Mouse (Mus musculus): ENCODE measurements around the gene St6galnac1.
"Not testable (repeated sequence)": the region's sequence is repeated elsewhere in the genome, so short reads cannot be mapped to it uniquely, and the experiment has no call there.

Gene St6galnac1

DNA sequence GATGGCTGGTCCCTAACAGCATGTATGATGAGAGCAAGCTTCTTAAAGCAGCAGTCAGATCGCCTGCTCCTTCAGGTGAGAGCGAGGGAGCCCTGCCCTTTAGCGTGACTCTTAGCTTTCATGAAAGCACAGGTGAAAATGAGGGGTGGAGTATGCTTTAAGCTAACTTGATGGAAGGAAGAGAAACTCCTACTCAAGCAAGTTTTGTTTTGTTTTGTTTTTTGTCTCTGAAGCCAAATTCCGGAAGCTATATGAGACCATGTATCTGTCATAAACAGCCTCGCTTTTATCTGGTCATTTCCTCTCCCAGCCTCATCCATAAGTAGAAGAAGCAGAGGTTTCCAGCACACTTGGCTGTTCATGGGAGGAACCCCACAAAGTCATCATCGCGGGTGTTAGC is at the start of gene St6galnac1:
TSS of gene St6galnac1 (minus strand) at position 101 of the 400 bp plus-strand sequence.
- in situ Hi-C loops (cut with MboI; ENCODE audit: low sequenced_read_pairs) = no loop called here

DNA sequence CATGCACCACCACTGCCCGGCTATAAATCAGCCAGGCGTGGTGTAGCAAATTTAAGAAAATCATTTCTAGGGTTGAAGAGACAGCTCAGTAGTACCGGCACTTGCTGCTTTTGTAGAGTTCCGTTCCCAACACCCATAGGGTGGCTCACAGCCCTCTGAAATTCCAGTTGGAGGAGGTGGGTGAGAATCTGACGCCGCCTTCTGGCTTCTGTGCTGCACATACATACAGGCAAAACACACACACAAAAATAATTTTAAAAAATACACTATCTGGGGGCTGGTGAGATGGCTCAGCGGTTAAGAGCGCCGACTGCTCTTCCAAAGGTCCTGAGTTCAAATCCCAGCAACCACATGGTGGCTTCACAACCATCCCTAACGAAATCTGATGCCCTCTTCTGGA is 48.6 kb upstream of the St6galnac1 start:
- in situ Hi-C loops (cut with MboI; ENCODE audit: low sequenced_read_pairs) = not testable (repeated sequence)

DNA sequence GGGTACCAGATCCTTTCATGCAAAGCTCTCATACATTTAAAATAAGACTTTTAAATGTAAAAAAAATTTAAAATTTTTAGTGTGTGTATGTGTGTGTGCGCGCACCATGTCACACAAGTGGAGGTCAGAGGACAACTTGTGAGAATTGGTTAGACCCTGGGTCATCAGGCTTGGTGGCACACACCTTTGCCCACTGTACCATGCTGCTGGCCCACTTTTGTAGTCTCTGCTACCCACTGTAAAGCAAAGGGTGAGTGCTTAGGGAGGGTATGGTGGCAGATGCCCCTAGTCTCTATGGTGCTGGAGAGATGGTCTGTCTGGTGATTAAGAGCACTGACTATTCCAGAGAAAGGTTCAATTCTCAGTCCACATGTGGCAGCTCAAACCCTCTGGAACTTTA is 47.9 kb upstream of the St6galnac1 start:
- in situ Hi-C loops (cut with MboI; ENCODE audit: low sequenced_read_pairs) = no loop called here

DNA sequence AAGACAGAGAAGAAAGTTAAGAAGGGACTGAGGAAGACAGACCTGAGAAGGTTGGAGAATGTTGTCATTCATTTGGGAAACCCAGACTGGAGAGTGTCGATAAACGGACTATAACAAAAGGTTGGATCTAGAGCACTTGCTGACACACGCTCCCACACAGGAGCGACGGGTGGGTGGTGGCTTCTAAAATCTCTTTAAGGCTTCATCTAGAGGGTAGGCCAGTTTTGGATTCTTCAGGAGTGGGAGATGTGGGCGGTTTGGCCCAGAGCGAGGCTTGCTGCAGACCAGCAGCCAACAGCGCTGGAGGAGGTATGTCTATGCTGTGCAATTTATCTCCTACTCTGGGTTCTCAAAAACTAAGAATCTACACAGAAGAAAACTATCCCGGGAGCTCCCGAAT is 47.3 kb upstream of the St6galnac1 start:
- in situ Hi-C loops (cut with MboI; ENCODE audit: low sequenced_read_pairs) = no loop called here

DNA sequence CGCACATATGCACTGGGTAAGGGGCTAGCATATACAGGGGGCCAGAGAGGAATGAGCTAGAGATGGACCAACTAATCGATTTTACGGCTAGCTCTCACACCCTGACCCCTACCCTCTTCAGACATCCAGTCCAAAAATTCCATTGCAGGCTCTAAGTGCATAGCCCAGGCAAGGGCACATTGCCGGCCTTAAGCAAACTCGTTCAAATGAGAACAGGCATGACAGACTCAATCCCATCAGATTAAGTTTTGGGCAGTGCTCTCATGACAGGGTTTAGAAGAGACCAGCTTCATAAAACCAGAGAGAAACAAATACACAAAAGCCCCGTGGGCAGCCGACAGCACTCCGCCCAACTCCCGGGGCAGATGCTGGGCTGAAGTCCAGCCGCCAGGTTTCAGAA is 46.9 kb upstream of the St6galnac1 start:
- in situ Hi-C loops (cut with MboI; ENCODE audit: low sequenced_read_pairs) = no loop called here

DNA sequence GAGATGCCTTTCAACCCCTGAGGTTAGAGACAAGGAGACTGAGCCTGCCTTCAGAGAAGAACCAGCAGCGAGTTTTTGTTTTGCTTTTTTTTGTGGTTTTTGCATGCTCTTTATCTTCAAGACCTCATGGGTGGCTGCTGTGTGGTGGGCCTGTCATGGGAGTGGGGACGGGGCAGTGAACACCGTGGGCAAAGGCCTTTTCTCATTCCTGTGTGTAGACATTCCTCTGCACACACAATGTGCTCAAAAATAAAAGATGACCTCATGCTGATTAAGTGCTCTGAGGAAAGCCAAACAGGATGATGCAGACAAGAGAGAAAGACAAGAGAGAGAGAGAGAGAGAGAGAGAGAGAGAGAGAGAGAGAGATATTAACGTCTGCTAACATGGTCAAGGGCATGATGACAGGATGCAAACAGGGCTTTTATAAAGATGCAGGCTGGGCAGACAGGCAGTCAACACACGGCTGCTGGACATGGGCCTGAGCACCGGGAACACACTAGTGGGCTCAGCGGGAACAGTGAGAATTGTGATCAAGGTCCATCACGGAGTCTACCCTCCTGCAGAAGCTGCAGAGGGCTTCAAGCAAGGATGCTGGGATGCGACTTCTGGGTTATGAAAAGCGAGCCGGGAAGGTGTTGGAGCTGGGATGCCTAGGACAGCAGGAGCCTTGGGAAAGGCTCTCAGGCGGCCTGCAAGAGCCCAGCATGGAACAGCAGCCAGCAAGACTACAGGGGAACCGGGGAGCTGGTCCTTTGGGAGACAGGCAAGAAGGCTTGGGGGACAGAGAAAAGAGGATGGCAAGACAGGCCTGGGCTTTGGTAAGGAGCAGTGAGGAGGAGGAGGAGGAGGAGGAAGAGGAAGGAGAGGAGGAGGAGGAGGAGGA is 46.0 kb upstream of the St6galnac1 start:
- in situ Hi-C loops (cut with MboI; ENCODE audit: low sequenced_read_pairs) = no loop called here

DNA sequence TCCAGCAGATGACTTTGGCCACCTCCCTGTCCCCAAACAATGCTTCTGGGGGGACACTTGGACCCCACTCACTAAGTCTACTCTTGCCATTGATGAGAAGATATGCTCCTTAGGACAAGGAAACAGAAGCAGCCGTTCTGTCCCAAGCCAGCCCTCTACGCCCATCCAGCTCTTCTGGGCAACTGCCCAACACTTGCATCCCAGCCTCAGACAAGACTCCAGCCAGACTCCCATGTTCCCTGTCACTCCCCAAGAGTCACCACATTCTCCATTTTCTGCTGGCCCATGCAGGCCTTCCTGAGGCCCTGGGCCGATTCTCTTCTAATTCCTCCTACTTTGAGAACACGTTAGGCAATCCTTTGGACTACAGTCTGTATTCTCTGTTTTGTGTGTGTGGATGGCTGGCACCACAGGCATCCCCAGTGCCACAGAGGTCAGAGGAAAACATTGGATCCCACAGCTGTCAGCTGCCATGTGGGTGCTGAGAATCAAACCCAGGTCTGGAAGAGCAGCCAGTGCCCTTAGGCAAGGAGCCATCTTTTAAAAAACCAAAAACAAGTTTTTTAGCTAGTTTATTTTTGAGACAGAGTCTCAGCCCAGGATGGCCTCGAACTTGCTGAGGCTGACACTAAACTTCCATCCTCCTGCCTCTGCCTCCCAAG is 44.8 kb upstream of the St6galnac1 start:
- in situ Hi-C loops (cut with MboI; ENCODE audit: low sequenced_read_pairs) = no loop called here

DNA sequence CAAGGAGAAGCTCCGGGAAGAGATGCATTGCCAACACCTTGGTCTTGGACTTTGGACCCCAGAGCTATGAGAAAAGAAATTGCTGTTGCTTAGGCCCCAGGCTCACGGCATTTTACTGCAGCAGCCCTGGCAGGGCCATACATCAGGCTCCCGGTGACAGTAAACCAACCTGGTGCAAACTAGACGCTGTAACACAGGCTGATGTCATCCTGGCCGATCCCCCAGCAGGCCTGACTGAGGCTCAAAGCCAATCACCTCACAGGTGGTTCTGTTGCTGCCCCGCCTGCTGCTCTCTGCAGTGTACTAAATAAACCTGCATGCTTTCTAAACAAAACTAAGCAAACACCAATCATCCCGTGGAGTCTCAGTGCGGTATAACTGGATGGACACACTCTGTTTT is 43.4 kb upstream of the St6galnac1 start:
- in situ Hi-C loops (cut with MboI; ENCODE audit: low sequenced_read_pairs) = no loop called here

DNA sequence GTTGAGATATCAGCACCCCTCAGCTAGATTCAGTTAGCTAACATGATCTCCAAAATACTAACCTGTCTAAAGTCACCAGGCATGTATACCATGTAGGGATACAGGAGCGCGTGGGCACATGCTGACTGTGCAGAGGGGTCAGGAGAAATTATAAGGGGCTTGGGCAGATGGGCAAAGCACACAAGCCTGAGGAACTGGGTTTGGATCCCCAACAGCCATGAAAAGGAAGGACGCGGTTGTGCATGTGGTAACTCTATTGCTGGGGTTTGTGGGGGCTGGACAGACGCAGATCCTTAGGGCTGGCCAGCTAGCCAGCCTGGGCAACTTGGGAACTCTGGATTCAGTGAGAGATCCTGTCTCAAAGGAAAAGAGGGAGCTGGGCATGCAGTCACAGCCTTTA is 42.3 kb upstream of the St6galnac1 start:
- in situ Hi-C loops (cut with MboI; ENCODE audit: low sequenced_read_pairs) = no loop called here

DNA sequence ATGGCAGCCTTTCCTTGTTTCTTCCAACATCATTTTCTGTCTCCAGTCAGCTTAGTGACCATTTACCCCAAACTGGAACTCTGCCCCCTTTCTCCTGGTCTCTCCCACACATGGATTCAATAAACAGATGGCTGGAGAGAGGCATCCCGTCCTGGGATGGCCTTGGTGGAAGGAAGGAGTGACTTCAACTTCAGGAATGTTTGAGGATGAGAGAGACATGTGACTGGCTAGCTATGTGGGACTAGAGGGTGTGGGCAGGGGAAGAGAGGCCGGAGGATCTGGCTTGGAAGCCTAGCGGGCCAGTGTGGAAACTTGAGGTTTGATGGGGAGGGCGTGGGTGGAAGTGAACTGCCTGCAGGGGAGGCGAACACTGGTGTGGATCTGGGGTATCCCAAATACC is 41.5 kb upstream of the St6galnac1 start:
- in situ Hi-C loops (cut with MboI; ENCODE audit: low sequenced_read_pairs) = no loop called here

DNA sequence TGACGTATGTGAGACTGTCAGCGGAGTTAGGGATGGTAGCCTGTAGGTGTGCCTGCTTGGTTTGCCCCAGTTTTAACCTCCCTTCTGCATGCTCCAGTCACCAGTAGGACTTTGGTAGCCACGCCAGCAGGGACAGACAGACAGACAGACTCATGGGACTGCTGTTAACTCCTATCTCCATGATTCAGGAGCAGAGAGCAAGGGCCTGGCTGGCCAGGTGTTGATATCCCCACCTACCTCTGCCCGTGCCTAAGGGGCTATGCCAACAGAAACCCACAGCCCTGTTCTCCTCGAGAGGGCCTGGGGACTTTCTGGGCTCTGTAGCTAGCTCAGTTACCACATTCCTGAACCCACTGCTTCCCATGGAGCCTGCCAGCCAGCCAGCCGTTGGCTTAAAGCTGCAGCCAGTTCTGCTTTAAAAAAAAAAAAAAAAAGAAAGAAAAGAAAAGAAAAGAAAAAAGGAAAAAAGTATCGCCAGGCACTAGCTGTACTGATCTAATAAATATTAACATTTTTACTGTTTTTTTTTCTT is 39.6 kb upstream of the St6galnac1 start:
- in situ Hi-C loops (cut with MboI; ENCODE audit: low sequenced_read_pairs) = no loop called here

DNA sequence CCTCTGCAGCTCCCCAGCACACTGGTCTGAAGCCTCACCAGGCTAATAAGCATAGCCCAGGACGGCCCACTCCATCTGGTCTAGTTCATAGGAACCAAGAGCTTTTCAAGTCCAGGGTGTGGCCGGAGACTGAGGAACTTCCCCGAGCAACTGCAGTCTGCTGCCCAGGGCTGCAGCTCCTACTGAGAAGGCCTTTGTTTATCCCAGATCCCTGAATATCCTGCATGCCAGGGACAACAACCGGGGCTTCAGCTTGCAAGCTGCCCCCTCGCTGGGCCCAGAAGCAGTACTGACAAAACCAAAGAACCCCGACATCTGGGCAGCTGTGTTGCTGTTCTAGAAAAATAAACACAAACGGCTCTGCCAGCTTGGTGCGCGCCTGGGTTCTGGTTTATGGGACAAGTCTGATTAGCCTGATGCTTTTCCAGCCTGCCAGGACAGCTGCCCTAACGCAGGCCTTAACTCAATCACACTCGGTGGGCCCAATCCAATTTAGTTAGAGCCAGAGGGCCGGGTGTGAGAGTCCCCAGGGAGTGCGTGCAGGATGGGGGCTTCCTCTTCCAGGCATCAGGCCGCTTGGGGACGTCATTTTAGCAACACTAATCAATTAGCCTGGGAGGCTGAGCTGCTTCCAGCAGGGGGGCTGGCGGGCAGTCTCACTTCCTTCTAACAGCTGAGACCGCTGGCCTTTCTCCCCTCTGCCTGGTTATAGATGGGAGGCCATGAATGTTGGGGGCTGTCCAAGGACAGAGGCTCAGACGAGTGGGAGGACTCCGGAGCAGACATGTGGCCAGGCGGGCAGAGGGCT is 39.0 kb upstream of the St6galnac1 start:
- in situ Hi-C loops (cut with MboI; ENCODE audit: low sequenced_read_pairs) = no loop called here

DNA sequence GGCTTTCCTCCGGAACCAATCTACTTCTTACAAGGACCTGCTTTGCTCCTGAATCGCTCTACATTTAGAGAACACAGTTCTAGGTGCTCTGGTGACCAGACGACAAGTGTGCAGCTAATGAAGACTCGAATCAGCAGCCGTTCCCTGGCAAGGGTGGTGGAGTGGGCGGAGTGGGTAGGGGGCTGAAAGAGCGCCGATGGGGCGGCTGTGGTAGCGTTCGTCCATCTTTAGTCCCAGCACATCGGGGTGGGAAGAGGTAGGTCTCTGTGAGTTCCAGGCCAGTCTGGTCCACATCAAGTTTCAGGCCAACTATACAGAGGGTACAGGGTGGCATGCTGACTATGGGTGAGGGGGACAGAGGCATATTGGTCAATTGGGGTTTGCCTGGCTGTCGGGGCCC is 38.3 kb upstream of the St6galnac1 start:
- in situ Hi-C loops (cut with MboI; ENCODE audit: low sequenced_read_pairs) = no loop called here

DNA sequence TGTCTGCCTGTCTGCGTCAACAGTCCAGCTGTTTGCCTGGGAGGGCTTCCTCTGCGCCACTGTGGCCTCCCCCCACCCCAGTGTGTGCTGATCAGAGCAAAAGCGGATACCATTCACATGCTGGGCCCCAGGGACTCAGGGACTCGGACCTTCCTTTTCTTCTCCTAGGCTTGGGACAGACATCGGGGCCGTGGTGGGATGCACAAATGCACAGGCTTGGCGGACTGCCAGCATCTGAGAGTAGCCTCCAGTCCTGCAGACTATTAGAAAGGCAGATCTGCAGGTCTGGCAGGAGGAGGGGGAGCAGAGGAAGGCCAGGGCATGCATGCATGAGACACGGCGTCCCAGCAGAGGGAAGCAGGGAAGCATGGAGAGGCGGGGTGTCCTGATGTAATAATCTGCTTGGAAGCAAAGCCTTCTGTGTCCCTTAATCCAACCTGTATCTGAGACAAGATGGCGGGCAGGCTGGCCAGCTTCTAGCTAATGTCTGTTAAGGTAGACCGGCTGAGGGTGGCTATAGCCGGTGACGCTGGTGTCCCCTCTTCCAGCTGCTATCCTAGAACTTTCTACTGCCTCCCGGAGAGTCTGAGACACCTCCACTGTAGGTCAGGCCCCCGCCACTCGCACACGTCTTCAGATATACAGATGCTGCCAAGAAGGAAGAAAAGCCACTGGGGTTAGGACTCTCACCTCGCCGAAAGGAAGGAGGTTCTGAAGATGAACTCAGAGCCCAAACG is 37.7 kb upstream of the St6galnac1 start:
- in situ Hi-C loops (cut with MboI; ENCODE audit: low sequenced_read_pairs) = no loop called here

DNA sequence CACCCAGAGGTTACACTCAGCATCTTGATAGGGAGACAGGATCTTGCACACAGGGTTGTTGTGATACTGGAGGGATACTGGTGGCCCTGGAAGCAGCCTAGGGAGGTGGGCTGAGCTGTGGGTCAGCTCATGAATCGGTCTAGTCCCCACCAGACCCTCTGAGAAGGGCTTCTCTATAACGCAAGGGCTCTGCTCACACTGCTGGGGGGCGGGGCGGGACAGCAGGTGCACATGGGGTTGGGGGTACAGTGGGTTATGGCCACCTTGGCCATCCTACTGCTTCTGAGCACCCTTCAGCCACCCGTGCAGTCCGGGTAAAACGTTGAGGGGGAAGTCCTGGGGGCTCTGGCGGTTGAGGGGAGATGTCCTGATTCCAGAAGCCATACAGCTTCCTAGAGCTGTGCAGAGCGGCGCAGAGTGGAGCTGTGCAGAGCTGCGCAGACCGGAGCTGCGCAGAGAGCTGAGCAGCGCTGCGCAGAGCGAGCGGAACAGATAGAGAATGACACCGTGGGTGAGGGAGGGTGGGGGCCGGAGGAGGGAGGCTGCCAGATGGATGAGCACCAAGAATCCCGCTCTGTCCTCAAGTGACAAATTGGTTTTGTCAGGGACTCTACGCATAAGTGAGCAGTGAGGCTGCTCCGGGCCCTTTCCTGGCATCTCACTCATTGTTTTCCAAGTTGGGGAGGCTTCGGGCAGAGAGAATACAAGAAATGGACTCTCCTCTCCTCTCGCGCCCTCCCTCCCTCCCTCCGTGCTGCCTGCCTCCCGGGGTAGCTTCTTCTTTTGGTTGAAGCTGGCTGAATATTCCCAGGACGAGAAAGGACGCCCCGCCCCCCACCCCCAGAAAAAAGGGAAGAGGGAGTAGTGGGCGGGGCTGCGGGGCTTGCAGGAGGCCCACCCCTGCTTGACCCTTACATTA is 35.9 kb upstream of the St6galnac1 start:
- in situ Hi-C loops (cut with MboI; ENCODE audit: low sequenced_read_pairs) = no loop called here

DNA sequence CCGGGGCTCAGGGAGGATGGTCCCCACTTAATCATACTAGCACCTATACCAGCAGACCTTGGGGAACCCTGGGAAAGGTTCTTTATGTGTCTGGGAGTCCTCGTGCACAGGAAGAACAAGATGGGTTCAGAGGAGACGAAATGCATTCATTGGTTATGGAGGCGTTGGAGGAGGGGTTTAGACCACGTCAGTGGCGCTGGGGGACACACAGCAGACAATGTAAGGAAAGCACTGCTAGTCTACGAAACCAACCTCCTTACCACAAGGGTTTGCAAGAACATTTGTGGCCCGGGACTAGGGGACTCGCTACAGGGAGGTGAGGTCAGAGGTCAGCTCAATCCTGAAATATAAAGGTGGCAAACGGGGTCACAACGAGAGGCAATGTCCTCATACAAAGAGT is 35.2 kb upstream of the St6galnac1 start:
- in situ Hi-C loops (cut with MboI; ENCODE audit: low sequenced_read_pairs) = no loop called here

DNA sequence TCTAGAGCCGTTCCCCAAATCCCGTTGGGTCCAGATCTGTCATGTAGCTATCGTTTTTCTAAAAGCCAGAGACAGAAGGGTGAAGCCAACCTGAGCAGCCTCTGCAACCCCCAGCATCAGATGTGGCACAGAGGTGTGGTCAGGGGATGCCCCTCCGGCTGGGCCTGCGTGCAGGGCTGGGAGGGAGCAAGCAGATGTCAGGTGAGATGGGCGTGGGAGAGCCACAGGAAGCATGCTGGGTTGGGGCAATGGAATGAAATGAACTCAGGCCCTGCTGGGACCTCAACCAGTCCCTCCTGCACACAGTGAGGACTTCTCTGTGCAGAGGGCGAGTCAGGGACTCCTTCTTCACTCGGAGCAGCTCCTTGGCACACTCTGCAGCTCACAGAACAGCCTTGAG is 34.2 kb upstream of the St6galnac1 start:
- in situ Hi-C loops (cut with MboI; ENCODE audit: low sequenced_read_pairs) = loop anchor here (10.0 kb wide), 1 partner anchor 165 kb away; no protein-coding TSS in a partner anchor

DNA sequence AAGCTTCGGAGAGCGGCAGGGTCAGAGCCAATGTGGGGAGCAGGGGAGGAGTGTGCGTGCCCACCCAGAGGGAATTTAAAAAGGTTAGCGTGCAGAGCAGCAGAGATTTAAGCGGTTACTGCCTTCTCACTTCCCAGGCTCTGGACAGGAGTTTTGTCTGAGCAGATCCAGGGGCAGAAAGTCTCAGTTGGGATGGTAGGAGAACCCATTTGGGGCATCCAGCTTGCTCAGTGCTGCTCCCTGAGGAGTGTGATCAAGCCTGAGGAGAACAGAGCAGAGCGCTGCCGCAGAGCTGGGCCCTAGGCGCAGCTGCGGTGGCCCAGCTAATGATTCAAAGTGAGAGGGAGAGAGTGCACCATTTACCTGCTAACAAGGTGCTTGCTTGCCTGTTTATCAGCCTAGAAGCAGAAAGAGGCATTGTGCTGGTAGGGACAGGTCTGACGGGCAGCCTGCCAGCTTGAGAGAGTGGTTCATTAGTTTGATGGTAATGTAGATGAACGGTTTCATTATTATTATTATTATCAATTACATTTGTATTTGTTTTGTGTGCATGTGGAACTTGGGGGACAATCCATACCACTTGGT is 33.6 kb upstream of the St6galnac1 start:
- in situ Hi-C loops (cut with MboI; ENCODE audit: low sequenced_read_pairs) = loop anchor here (10.0 kb wide), 1 partner anchor 164 kb away; no protein-coding TSS in a partner anchor

All from CH12F3 (cell line).